Mouse (Mus musculus): ENCODE measurements around the gene Mrpl45. TPM values are rescaled to one million over a fixed set of nuclear protein-coding genes. Genes with fewer than 3 reads are reported as not detected.

Mrpl45 gene
- polyA plus RNA-seq, 1 experiment from 2014 or later = 56.5 TPM

DNA sequence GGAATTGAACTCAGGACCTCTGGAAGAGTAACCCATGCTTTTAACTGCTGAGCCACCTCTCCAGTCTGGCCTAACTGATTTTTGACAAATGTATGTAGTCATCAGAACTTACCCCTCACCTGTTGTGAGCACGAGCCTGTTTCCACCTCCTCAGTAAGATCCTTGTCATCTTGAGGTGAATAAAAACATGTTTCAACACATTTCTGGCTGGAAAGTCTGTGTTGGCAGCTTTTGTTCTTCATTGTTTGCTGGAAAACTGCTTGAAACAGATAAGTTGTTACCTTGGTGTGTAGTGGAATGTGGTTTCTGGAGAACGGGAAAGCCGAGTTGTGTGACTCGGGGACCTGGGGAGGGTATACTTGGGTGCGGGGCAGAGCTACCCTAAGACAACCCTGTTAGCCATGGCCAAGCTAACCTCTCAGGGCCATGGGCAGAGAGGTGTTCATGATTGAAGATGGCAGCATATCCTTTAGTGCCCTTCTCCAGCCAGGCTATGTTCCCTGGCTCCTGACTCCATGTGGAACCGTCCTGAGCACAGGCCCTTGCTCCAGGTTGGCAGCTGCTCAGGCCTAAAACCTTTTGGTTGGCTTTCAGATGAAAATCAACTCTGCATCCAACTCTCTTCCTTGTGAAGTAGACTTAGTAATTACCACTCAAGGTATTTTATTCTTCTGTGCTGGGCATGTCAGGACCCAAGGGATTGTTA lies 56.8 kb downstream of the Mrpl45 start:
- Histone ChIP-seq H3K36me3 (ENCODE audit: insufficient read depth, low read length) (peaks cover 21% of the 10 kb centered on the region), H3K9ac (replicated peaks; ENCODE audit: low read length) (no peak overlapping the region), H3K27ac (ENCODE audit: low read length) (no peak overlapping the region), H3K9me3 (ENCODE audit: low read length) (no peaks in the 10 kb centered on the region), H3K27me3 (ENCODE audit: insufficient read depth, low read length) (no peaks in the 10 kb centered on the region), H3K4me1 (ENCODE audit: insufficient read depth, low read length) (no peaks in the 10 kb centered on the region), H3K4me2 (replicated peaks; ENCODE audit: low read depth, low read length) (no peak overlapping the region), H3K4me3 (ENCODE audit: low read length) (no peak overlapping the region)
- no peak for ATAC-seq (ENCODE audit: low FRiP score, low TSS enrichment)
- 85% methylated on average over 6 of the region's 6 CpGs for WGBS

DNA sequence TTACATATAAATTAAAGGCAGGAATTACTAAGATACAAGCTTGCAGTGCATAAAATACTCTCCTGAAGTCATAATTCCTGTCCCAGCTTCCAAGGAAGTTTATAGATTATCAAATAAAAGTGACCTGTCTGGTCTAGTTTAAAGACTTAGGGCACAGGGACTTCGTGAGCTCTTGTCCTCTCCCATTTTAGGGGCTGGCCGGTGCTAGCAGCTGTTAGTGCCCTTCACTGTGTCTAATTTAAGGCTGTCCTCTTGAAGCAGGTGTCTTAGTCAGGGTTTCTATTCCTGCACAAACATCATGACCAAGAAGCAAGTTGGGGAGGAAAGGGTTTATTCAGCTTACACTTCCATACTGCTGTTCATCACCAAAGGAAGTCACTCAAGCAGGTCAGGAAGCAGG lies 57.9 kb downstream of the Mrpl45 start:
- H3K9me3 ChIP-seq (ENCODE audit: low read length) = no peaks in the 10 kb centered on the region
- H3K4me3 ChIP-seq (ENCODE audit: low read length) = no peak overlapping the region
- no peak overlapping the region for H3K9ac ChIP-seq (replicated peaks; ENCODE audit: low read length)
- 71% methylated on average over 2 of the region's 2 CpGs for WGBS
- peaks cover 32% of the 10 kb centered on the region for H3K36me3 ChIP-seq (ENCODE audit: insufficient read depth, low read length)
- no peak overlapping the region for H3K27ac ChIP-seq (ENCODE audit: low read length)
- H3K4me2 ChIP-seq (replicated peaks; ENCODE audit: low read depth, low read length) = no peak overlapping the region
- H3K27me3 ChIP-seq (ENCODE audit: insufficient read depth, low read length) = no peaks in the 10 kb centered on the region
- no peaks in the 10 kb centered on the region for H3K4me1 ChIP-seq (ENCODE audit: insufficient read depth, low read length)
- ATAC-seq (ENCODE audit: low FRiP score, low TSS enrichment) = no peak

Other genes starting within 250 kb of the Mrpl45 start
- 0.14 and 0.24 TPM in 2 replicates for gene Tbx21, start 200.4 kb upstream of the Mrpl45 start, polyA plus RNA-seq (2015; fragmentation: Nextera tagmentation; extraction: Ambion mirVana)
- 4.0 TPM in 2 replicates for gene Tbkbp1, start 164.2 kb upstream of the Mrpl45 start, polyA plus RNA-seq (2015; fragmentation: Nextera tagmentation; extraction: Ambion mirVana)
- 51.0 and 54.6 TPM in 2 replicates for gene Kpnb1, start 127.8 kb upstream of the Mrpl45 start, polyA plus RNA-seq (2015; fragmentation: Nextera tagmentation; extraction: Ambion mirVana)
- gene Npepps, start 35.1 kb upstream of the Mrpl45 start, polyA plus RNA-seq (2015; fragmentation: Nextera tagmentation; extraction: Ambion mirVana) = 80.9 and 94.4 TPM in 2 replicates
- gene Gpr179, start 36.4 kb downstream of the Mrpl45 start, polyA plus RNA-seq (2015; fragmentation: Nextera tagmentation; extraction: Ambion mirVana) = 0.21 and 0.24 TPM in 2 replicates
- gene Socs7, start 46.8 kb downstream of the Mrpl45 start, polyA plus RNA-seq (2015; fragmentation: Nextera tagmentation; extraction: Ambion mirVana) = 3.4 and 3.5 TPM in 2 replicates
- gene Arhgap23, start 99.8 kb downstream of the Mrpl45 start, polyA plus RNA-seq (2015; fragmentation: Nextera tagmentation; extraction: Ambion mirVana) = 6.0 and 6.2 TPM in 2 replicates
- 0.75 and 1.3 TPM in 2 replicates for gene 4933428G20Rik, start 184.6 kb downstream of the Mrpl45 start, polyA plus RNA-seq (2015; fragmentation: Nextera tagmentation; extraction: Ambion mirVana)